Mouse (Mus musculus) midbrain, postnatal 0 days (tissue): Measurements from ENCODE around the gene Nos1. TPM values are rescaled to one million over a fixed set of nuclear protein-coding genes. Genes with fewer than 3 reads are reported as not detected.
A peak's percentile ranks its signal among the peaks of the same experiment; 100 is the strongest.

Experiments used
- ATAC-seq: fragments of 200-750 bp; cut with Nextera tagmentation; 2 replicates; pipeline ENCODE4 v1.8.0; 2017; ENCODE audit warnings: moderate number of reproducible peaks, mild to moderate bottlenecking, moderate TSS enrichment, moderate library complexity; ENCODE audit not compliant: low FRiP score
- DNase-seq: peaks from one replicate; pipeline ENCODE4 v3.0.0-alpha.2; 2015; ENCODE audit warnings: low spot score
- H3K27ac ChIP-seq: fragments of 300-500 bp; sonication (generic); 2 replicates; pipeline ENCODE4 v1.5.1; 2014; ENCODE audit warnings: low read depth, mild to moderate bottlenecking, low read length, mixed read lengths
- H3K27me3 ChIP-seq: fragments of 300-500 bp; sonication (generic); 2 replicates; pipeline ENCODE4 v1.6.1; 2014; ENCODE audit warnings: low read length, control low read depth, mixed read lengths; ENCODE audit not compliant: insufficient read depth
- H3K36me3 ChIP-seq: fragments of 300-500 bp; sonication (generic); 2 replicates; pipeline ENCODE4 v1.6.1; 2014; ENCODE audit warnings: low read length, control low read depth, mixed read lengths; ENCODE audit not compliant: insufficient read depth
- H3K4me1 ChIP-seq: fragments of 300-500 bp; sonication (generic); 2 replicates; pipeline ENCODE4 v1.6.1; 2014; ENCODE audit warnings: mild to moderate bottlenecking, control low read depth, antibody characterized with exemption, low read length, mixed read lengths; ENCODE audit not compliant: insufficient read depth
- H3K4me2 ChIP-seq: fragments of 300-500 bp; sonication (generic); 2 replicates; pipeline ENCODE4 v1.6.1; 2014; ENCODE audit warnings: low read depth, mild to moderate bottlenecking, low read length, mixed read lengths; ENCODE audit not compliant: poor library complexity, severe bottlenecking
- H3K4me3 ChIP-seq: fragments of 300-500 bp; sonication (generic); 2 replicates; pipeline ENCODE4 v1.5.1; 2014; ENCODE audit warnings: low read depth, mild to moderate bottlenecking, low read length, moderate library complexity
- H3K9ac ChIP-seq: fragments of 300-500 bp; sonication (generic); replicated peaks from 2 replicates; pipeline ENCODE4 v1.6.1; 2014; ENCODE audit warnings: mild to moderate bottlenecking, low read length, moderate library complexity, mixed read lengths; ENCODE audit not compliant: poor library complexity, severe bottlenecking
- H3K9me3 ChIP-seq: fragments of 300-500 bp; sonication (generic); 2 replicates; pipeline ENCODE4 v1.6.1; 2016; ENCODE audit warnings: low read length, control low read depth
- CTCF ChIP-seq: IDR thresholded peaks from 2 replicates; pipeline ENCODE4 v1.5.1; 2016; ENCODE audit warnings: antibody characterized with exemption, mild to moderate bottlenecking
- whole genome bisulfite sequencing: fragments of 180-500 bp; shearing (Covaris S2); extraction: QIAGEN DNeasy Blood & Tissue Kit; methylation state at CpG from one replicate; pipeline ENCODE4 v1.1.7; 2014; 5-methylcytosine and 5-hydroxymethylcytosine counted together
- polyA plus RNA-seq: library from polyadenylated mRNA; unstranded; fragments of >200 nt; fragmentation: Nextera tagmentation; extraction: Ambion mirVana; gene quantifications from 2 replicates; pipeline ENCODE4 v1.2.1, GENCODE M21; 2015
- total RNA-seq: library from RNA; depleted of rRNA; stranded (reverse); fragments of >200 nt; gene quantifications from 2 replicates; pipeline ENCODE4 v1.2.3, GENCODE M21; 2014

Gene Nos1
- total and polyA plus RNA-seq, 2 experiments from 2014 or later, result 3.4 to 17.8 TPM

- DNase-seq (no peak), ATAC-seq (no peak)
- peak overlapping the region; percentile 99; the same call in 1 of the 2 replicates for H3K4me3 ChIP-seq
- H3K27ac ChIP-seq, result no peak overlapping the region
- H3K9me3 ChIP-seq, result no peaks in the 10 kb centered on the region
- H3K27me3 ChIP-seq, result no peaks in the 10 kb centered on the region
- 57% methylated on average over 5 of the region's 5 CpGs for WGBS
- H3K9ac ChIP-seq, result no peak overlapping the region
- H3K4me2 ChIP-seq, result peak overlapping the region; percentile 53; the same call in 1 of the 2 replicates
- TF ChIP-seq CTCF, result no peak
- H3K4me1 ChIP-seq, result peaks cover 7% of the 10 kb centered on the region; the same call in 1 of the 2 replicates
- peaks cover 32% of the 10 kb centered on the region for H3K36me3 ChIP-seq
These were observed 198.2 kb downstream of the Nos1 start for GRCm38 (mm10) chr5:117979082-117979481.

DNA sequence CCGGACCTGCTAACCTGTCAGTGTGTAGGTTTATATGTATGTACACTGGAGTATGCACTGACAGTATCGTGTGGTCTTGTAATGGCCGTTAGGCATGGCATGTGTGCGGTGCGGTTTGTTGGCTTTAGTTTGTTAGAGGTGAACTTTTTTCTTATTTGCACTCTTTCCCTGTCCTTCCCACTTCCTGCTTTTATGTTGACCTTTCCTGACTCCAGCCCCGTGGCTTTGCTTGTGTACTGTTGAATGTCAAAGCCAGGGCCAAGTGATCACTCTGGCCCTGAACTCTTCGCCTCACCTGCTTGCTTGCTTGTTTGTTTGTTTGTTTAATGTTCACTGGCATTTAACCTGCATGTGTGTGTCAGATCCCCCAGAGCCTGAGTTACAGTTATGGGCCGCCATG lies 200.1 kb downstream of the Nos1 start:
- 90% methylated on average over 8 of the region's 8 CpGs for WGBS
- TF ChIP-seq CTCF, result no peak
- Histone ChIP-seq H3K27me3 (no peaks in the 10 kb centered on the region), H3K27ac (no peak overlapping the region), H3K9me3 (no peaks in the 10 kb centered on the region), H3K4me2 (no peak overlapping the region), H3K4me1 (peaks cover 7% of the 10 kb centered on the region; the same call in 1 of the 2 replicates), H3K4me3 (no peak overlapping the region), H3K9ac (no peak overlapping the region), H3K36me3 (peaks cover 39% of the 10 kb centered on the region)
- no peak for DNase-seq
- ATAC-seq, result no peak

- no peaks in the 10 kb centered on the region for H3K27me3 ChIP-seq
- DNase-seq (no peak), ATAC-seq (no peak)
- H3K27ac ChIP-seq, result no peak overlapping the region
- peaks cover 7% of the 10 kb centered on the region; the same call in 1 of the 2 replicates for H3K4me1 ChIP-seq
- 85% methylated on average over 5 of the region's 5 CpGs for WGBS
- peaks cover 49% of the 10 kb centered on the region for H3K36me3 ChIP-seq
- no peak overlapping the region for H3K4me2 ChIP-seq
- H3K9ac ChIP-seq, result no peak overlapping the region
- TF ChIP-seq CTCF, result no peak
- H3K4me3 ChIP-seq, result no peak overlapping the region
- H3K9me3 ChIP-seq, result no peaks in the 10 kb centered on the region
These were observed 201.1 kb downstream of the Nos1 start for GRCm38 (mm10) chr5:117981943-117982342.

DNA sequence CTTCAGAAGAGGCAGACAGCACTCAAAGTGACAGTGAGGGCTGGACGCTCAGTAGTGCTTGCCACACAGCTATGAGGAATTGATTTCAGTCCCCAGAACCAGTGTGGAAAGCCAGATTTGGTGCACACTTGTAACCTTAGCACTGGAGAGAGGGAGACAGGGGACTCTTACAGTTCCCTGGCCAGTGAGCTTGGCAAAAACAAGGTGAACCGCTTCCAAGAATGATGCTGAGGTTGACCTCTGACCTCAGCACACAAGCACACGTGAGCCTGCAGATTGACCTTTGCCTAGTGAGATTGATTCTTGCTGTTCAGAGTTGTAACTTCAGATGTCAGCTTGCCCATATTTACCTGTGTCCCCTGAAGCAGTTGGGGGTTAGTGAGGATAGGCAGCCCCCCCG lies 205.5 kb downstream of the Nos1 start:
- WGBS, result 66% methylated on average over 4 of the region's 4 CpGs
- ATAC-seq (no peak), DNase-seq (no peak)
- no peak overlapping the region for H3K4me3 ChIP-seq
- H3K27me3 ChIP-seq, result no peaks in the 10 kb centered on the region
- no peaks in the 10 kb centered on the region for H3K4me1 ChIP-seq
- H3K9me3 ChIP-seq, result no peaks in the 10 kb centered on the region
- no peak for TF ChIP-seq CTCF
- H3K27ac ChIP-seq, result no peak overlapping the region
- H3K9ac ChIP-seq, result no peak overlapping the region
- peaks cover 78% of the 10 kb centered on the region for H3K36me3 ChIP-seq
- H3K4me2 ChIP-seq, result no peak overlapping the region

DNA sequence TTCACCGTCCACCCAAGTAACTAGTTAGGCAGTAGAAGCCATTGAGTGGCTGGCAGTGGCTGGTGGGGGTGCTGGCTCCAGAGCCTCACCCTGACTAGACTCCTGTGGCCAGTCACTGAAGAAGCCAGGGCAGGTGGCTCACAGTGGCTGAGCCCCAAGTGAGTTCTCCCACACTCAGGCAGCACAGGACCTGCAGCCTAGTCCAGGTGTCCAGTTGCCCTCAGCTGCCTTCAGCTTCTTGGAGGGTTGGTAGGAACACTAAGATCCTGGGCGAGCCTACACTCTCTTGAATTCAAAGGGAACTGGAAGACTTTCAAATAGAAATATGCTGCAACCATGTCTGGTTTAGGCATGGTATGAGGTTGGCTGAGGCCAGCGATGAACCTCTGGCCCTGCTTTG lies 207.1 kb downstream of the Nos1 start:
- Histone ChIP-seq H3K9ac (no peak overlapping the region), H3K4me3 (no peak overlapping the region), H3K36me3 (peaks cover 76% of the 10 kb centered on the region), H3K4me1 (no peaks in the 10 kb centered on the region), H3K27me3 (no peaks in the 10 kb centered on the region), H3K27ac (no peak overlapping the region), H3K4me2 (no peak overlapping the region), H3K9me3 (no peaks in the 10 kb centered on the region)
- DNase-seq (no peak), ATAC-seq (no peak)
- 93% methylated on average over 3 of the region's 3 CpGs for WGBS
- TF ChIP-seq CTCF, result no peak

- 86% methylated on average over 9 of the region's 9 CpGs for WGBS
- H3K27ac ChIP-seq, result no peak overlapping the region
- no peak overlapping the region for H3K9ac ChIP-seq
- no peaks in the 10 kb centered on the region for H3K4me1 ChIP-seq
- no peak overlapping the region for H3K4me2 ChIP-seq
- no peaks in the 10 kb centered on the region for H3K9me3 ChIP-seq
- DNase-seq, result no peak
- peaks cover 72% of the 10 kb centered on the region for H3K36me3 ChIP-seq
- no peak overlapping the region for H3K4me3 ChIP-seq
- H3K27me3 ChIP-seq, result no peaks in the 10 kb centered on the region
- TF ChIP-seq CTCF, result no peak
- no peak for ATAC-seq
These were observed 207.5 kb downstream of the Nos1 start for GRCm38 (mm10) chr5:117988367-117988766.
